Mouse (Mus musculus) embryonic facial prominence, embryonic 12.5 days (tissue): Measurements from ENCODE around the gene Usp12. TPM values are rescaled to one million over a fixed set of nuclear protein-coding genes. Genes with fewer than 3 reads are reported as not detected.

Source experiments
- ATAC-seq: fragments of 200-750 bp; cut with Nextera tagmentation; 2 replicates; pipeline ENCODE4 v1.8.0; 2017; ENCODE audit not compliant: insufficient number of reproducible peaks, insufficient read depth, low FRiP score, low TSS enrichment
- H3K27ac ChIP-seq: fragments of 300-500 bp; sonication (generic); 2 replicates; pipeline ENCODE4 v1.5.1; 2016; ENCODE audit warnings: mild to moderate bottlenecking
- H3K27me3 ChIP-seq: fragments of 300-500 bp; sonication (generic); 2 replicates; pipeline ENCODE4 v1.6.1; 2016; ENCODE audit warnings: mild to moderate bottlenecking, moderate library complexity
- H3K36me3 ChIP-seq: fragments of 300-500 bp; sonication (generic); 2 replicates; pipeline ENCODE4 v1.6.1; 2016; ENCODE audit warnings: mild to moderate bottlenecking
- H3K4me1 ChIP-seq: fragments of 300-500 bp; sonication (generic); 2 replicates; pipeline ENCODE4 v1.6.1; 2016
- H3K4me2 ChIP-seq: fragments of 300-500 bp; sonication (generic); replicated peaks from 2 replicates; pipeline ENCODE4 v1.6.1; 2016; ENCODE audit warnings: mild to moderate bottlenecking, moderate library complexity
- H3K4me3 ChIP-seq: fragments of 300-500 bp; sonication (generic); 2 replicates; pipeline ENCODE4 v1.5.1; 2016; ENCODE audit warnings: mild to moderate bottlenecking
- H3K9ac ChIP-seq: fragments of 300-500 bp; sonication (generic); 2 replicates; pipeline ENCODE4 v1.6.1; 2016; ENCODE audit warnings: mild to moderate bottlenecking, moderate library complexity
- H3K9me3 ChIP-seq: fragments of 300-500 bp; sonication (generic); 2 replicates; pipeline ENCODE4 v1.6.1; 2016; ENCODE audit warnings: mild to moderate bottlenecking, moderate library complexity
- WGBS: fragments of 180-500 bp; shearing (Covaris S2); methylation state at CpG from one replicate; pipeline ENCODE4 v1.1.7; 2016; 5-methylcytosine and 5-hydroxymethylcytosine counted together
- polyA plus RNA-seq: library from polyadenylated mRNA; unstranded; fragments of >200 nt; fragmentation: Nextera tagmentation; extraction: Ambion mirVana; gene quantifications from 2 replicates; pipeline ENCODE4 v1.2.1, GENCODE M21; 2016

Gene Usp12
- polyA plus RNA-seq: 17.0 and 20.3 TPM in 2 replicates

DNA sequence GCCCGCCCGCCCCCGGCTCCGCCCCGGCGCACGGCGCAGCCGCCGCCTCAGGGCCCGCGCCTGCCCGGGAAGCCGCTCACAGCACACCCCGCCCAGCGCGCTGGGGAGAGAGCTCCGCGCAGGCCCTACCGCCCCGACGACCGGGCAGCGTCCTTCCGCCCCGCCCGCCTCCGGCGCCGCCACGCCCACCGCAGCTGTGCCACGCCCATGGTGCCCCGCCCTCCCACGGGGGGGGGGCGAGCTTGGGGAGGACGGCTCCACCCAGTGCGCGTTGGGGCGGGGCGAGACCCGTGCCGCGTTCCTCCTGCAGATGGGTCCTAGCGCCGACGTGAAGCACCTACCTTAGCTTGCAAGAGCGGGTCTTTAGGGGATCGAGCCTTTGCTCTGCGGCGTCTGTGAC is at the start of gene Usp12:
Usp12 (minus strand) TSS at position 154 of the 400 bp plus-strand sequence.
- H3K4me1 ChIP-seq: peaks cover 24% of the 10 kb centered on the region
- peak within 1 kb of the TSS; percentile 82 for H3K4me3 ChIP-seq
- peak within 1 kb of the TSS; percentile 60 for H3K4me2 ChIP-seq
- no peaks in the 10 kb centered on the region for H3K36me3 ChIP-seq
- peak within 1 kb of the TSS; percentile 85 for H3K27ac ChIP-seq
- no peaks in the 10 kb centered on the region for H3K9me3 ChIP-seq
- WGBS: 1% methylated on average over 35 of the region's 51 CpGs
- H3K27me3 ChIP-seq: no peaks in the 10 kb centered on the region
- peak within 1 kb of the TSS; percentile 89 for H3K9ac ChIP-seq
- peak; percentile 97 for ATAC-seq

DNA sequence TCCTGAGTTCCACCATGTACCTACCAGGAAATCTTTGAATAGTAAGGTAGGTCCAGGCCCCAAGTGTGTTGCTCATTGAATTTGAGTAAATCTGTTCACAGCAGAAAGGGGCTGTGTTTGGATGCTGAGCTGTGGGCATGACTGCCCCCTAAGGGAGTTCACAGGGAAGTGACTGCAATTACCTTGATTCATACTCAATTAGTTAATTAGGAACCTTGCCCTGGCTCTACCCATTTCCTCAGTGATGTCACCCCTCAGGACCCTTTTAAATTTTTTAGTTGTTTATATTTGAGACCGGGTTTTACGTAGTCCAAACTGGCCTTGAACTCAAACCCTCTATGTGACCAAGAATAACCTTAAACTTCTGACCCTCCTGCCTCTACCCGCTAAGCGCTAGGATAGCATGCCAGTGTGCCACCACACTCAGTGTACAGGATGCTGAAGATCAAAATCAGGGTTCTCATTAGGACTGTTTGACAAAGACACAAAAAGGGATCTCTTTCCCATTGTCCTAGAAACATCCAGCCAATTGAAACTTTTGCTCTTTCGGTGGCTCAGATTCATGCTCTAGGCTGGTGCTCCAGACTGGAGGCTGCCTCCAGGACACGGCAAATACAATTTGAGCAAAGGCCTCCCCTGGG is 49.6 kb upstream of the Usp12 start:
- peak overlapping the region; percentile 88 for H3K4me2 ChIP-seq
- peaks cover 14% of the 10 kb centered on the region; the same call in 1 of the 2 replicates for H3K4me1 ChIP-seq
- WGBS: 8% methylated on average over 6 of the region's 6 CpGs
- H3K9me3 ChIP-seq: no peaks in the 10 kb centered on the region
- peak; percentile 30 for ATAC-seq
- H3K9ac ChIP-seq: peak overlapping the region; percentile 75; the same call in 1 of the 2 replicates
- peak overlapping the region; percentile 64 for H3K4me3 ChIP-seq
- no peaks in the 10 kb centered on the region for H3K27me3 ChIP-seq
- no peaks in the 10 kb centered on the region for H3K36me3 ChIP-seq
- peak overlapping the region; percentile 58 for H3K27ac ChIP-seq

DNA sequence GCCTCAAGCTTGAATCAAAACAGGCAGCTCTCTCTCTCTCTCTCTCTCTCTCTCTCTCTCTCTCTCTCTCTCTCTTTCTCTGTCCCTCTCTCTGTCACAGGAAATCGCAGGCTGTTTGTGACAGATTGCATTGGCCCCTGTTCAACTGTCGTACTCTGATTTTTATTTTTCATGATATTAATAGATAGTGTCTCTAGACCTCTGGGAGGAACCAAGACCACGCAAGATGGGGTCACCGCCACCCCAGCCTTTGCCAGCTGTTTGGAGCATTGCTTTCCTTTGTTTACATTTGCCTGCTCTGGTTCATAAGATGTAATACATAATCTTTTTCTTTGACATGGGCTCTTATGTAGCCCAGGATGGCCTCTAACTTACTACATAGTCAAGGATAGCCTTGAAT is 47.2 kb upstream of the Usp12 start:
- no peak for ATAC-seq
- Histone ChIP-seq H3K27ac (no peak overlapping the region), H3K9ac (no peak overlapping the region), H3K36me3 (peaks cover 16% of the 10 kb centered on the region), H3K9me3 (no peaks in the 10 kb centered on the region), H3K27me3 (no peaks in the 10 kb centered on the region), H3K4me3 (no peak overlapping the region), H3K4me2 (no peak overlapping the region), H3K4me1 (peaks cover 11% of the 10 kb centered on the region; the same call in 1 of the 2 replicates)
- WGBS: 94% methylated on average over 4 of the region's 4 CpGs

DNA sequence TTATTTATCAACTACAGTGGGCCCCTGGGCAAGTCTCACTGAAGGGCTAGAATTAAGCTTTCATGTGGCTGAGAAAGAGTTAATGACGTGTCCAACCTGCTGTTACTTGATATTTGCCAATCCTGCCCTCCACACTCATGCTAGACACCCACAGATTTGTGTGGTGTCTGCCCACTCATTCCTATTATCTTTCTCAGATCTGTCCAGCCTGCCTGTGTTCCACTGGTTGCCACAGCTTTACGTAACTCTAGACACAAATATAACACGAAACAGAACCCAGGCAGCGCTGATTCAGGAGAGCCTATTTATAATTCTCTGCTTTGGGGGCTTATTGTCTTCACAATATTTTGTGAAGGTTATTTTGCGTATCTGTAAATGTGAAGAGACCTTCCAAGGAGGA is 46.5 kb upstream of the Usp12 start:
- Histone ChIP-seq H3K4me2 (no peak overlapping the region), H3K4me3 (no peak overlapping the region), H3K36me3 (peaks cover 23% of the 10 kb centered on the region), H3K4me1 (peaks cover 7% of the 10 kb centered on the region; the same call in 1 of the 2 replicates), H3K27me3 (no peaks in the 10 kb centered on the region), H3K27ac (no peak overlapping the region), H3K9me3 (no peaks in the 10 kb centered on the region), H3K9ac (no peak overlapping the region)
- WGBS: 68% methylated on average over 5 of the region's 5 CpGs
- ATAC-seq: no peak

DNA sequence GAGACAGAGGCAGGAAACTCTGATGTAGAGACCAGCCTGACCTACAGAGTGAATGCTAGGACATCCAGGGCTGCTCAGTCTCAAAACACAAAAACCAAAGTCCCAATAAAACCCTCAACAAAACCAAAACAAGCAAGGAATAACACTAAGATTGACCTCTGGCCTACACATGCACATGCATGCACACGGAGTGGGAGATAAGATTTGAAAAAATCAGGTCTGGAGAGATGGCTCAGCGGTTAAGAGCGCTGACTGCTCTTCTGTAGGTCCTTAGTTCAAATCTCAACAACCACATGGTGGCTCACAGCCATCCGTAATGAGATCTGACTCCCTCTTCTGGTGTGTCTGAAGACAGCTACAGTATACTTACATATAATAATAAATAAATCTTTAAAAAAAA is 45.6 kb upstream of the Usp12 start:
- H3K4me1 ChIP-seq: no peaks in the 10 kb centered on the region
- H3K27me3 ChIP-seq: no peaks in the 10 kb centered on the region
- no peaks in the 10 kb centered on the region for H3K9me3 ChIP-seq
- H3K27ac ChIP-seq: no peak overlapping the region
- H3K4me2 ChIP-seq: no peak overlapping the region
- H3K36me3 ChIP-seq: peaks cover 32% of the 10 kb centered on the region
- H3K9ac ChIP-seq: no peak overlapping the region
- no peak for ATAC-seq
- no peak overlapping the region for H3K4me3 ChIP-seq
- WGBS: 84% methylated on average over 4 of the region's 4 CpGs

DNA sequence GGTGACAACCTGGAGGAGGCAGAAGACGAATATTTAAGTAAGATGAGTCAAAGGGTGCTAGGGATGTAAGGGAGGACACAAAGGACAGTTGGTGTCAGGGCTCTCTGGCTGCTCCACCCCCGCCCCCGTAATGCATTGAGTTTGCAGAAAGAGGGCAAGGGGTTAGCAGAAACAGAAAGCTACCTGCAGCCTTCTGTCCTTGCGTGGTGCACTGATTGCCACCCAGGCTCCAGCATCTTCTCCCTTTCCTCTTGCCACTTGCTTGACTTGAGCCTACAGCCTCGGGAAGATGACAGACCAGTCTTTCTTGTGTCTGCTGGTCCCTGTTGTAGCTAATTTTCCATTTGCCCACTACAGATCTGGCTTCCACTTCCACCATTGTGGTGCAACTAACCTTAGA is 45.0 kb upstream of the Usp12 start:
- Histone ChIP-seq H3K9ac (no peak overlapping the region), H3K4me1 (0 out of 2 replicates have a peak, but pooled peaks cover under 1% of the 10 kb centered on the region), H3K4me3 (no peak overlapping the region), H3K4me2 (no peak overlapping the region), H3K27me3 (no peaks in the 10 kb centered on the region), H3K27ac (no peak overlapping the region), H3K36me3 (peaks cover 38% of the 10 kb centered on the region), H3K9me3 (no peaks in the 10 kb centered on the region)
- 53% methylated on average over 5 of the region's 5 CpGs for WGBS
- ATAC-seq: no peak

DNA sequence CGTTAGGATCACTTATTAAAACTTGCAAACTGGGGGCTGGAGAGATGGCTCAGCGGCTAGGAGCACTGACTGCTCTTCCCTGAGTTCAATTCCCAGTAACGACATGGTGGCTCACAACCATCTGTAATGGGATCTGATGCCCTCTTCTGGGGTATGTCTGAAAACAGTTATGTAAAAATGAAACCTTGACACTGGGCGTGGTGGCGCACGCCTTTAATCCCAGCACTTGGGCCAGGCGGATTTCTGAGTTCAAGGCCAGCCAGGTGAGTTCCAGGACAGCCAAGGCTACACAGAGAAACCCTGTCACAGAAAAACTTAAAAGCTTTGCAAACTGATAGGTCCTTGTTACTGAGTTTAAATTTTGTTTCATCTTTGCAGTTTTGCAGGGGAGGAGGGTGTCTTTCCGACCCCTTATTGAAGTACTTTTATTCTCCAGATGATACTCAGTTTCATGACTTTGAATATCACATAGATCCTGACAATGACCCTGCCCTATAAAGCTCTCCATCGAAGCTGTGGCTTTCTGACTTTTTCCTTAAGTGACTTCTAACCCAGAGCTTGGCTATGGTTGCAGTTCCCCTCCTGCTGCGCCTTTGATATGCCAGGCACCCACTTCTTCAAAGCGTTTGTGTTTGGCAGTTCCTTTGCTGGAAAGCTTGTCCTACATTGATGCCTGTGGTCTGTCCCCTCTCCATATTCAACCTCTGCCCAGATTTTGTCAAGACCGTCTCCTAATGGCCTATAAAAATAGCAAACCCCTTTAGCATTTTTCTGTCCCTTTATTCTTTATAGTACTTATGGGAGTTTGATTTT is 44.2 kb upstream of the Usp12 start:
- H3K4me1 ChIP-seq: peaks cover 5% of the 10 kb centered on the region; the same call in 1 of the 2 replicates
- H3K4me2 ChIP-seq: no peak overlapping the region
- H3K27me3 ChIP-seq: no peaks in the 10 kb centered on the region
- H3K9ac ChIP-seq: no peak overlapping the region
- peak overlapping the region; percentile 23; the same call in 1 of the 2 replicates for H3K27ac ChIP-seq
- no peak for ATAC-seq
- H3K4me3 ChIP-seq: no peak overlapping the region
- no peaks in the 10 kb centered on the region for H3K9me3 ChIP-seq
- 51% methylated on average over 12 of the region's 12 CpGs for WGBS
- peaks cover 41% of the 10 kb centered on the region for H3K36me3 ChIP-seq

DNA sequence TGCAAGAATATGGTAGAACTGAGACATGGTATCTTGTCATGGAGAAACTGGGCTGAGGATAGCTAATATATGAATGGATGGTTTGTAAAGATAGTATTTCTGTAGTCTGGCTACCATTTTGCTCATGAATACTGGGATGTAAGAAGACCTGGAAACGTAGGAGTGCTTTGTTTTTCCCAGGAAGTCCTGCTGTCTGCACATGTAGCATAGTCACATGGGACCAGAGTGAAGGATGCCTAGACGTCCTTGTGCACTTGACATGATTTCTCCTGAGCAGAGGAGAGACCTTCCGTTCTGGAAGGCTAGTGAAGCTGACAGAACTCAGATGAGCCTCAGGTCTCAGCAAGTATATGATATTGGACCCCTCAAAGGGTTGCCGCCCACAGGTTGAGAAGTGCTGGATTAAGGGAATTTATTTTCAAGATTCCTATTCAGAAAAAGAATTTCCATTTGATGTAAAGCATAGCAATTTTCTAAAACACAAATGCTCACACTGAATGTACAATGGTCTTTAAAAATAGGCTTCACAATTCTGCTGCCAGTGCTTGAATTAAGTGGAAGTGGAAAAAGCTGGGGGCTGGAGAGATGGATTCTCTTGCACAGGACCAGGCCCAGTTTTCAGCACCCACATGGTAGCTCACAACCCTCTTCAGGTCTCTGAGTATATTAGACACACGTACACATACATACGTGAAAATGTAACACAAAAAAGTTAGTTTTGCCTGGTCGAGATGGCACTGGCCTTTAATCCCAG is 43.3 kb upstream of the Usp12 start:
- Histone ChIP-seq H3K4me1 (peaks cover 5% of the 10 kb centered on the region; the same call in 1 of the 2 replicates), H3K36me3 (peaks cover 41% of the 10 kb centered on the region), H3K27ac (no peak overlapping the region), H3K9ac (no peak overlapping the region), H3K4me3 (no peak overlapping the region), H3K27me3 (no peaks in the 10 kb centered on the region), H3K4me2 (no peak overlapping the region), H3K9me3 (no peaks in the 10 kb centered on the region)
- 68% methylated on average over 7 of the region's 7 CpGs for WGBS
- ATAC-seq: no peak

DNA sequence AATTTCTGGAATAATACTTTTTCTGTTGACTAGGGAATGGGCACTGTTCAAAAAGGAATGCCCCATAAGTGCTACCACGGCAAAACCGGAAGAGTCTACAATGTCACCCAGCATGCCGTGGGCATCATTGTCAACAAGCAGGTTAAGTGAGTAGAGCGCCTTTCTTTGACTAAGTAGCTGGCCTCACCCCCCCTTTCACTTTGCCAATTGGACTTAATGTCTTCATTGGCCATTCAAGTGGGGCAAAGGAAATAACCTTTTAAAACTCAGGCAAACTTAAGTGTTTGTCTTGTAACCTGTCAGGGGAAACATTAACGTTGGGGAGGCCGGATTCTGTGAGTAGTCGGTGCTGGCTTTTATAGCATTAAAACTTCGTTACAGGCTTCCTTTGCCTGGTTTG is 40.2 kb upstream of the Usp12 start:
- Histone ChIP-seq H3K9me3 (no peaks in the 10 kb centered on the region), H3K36me3 (peaks cover 41% of the 10 kb centered on the region), H3K27me3 (no peaks in the 10 kb centered on the region), H3K4me2 (no peak overlapping the region), H3K4me3 (no peak overlapping the region), H3K9ac (no peak overlapping the region; the same call in 1 of the 2 replicates), H3K27ac (no peak overlapping the region), H3K4me1 (peaks cover 5% of the 10 kb centered on the region; the same call in 1 of the 2 replicates)
- WGBS: 88% methylated on average over 8 of the region's 8 CpGs
- no peak for ATAC-seq

DNA sequence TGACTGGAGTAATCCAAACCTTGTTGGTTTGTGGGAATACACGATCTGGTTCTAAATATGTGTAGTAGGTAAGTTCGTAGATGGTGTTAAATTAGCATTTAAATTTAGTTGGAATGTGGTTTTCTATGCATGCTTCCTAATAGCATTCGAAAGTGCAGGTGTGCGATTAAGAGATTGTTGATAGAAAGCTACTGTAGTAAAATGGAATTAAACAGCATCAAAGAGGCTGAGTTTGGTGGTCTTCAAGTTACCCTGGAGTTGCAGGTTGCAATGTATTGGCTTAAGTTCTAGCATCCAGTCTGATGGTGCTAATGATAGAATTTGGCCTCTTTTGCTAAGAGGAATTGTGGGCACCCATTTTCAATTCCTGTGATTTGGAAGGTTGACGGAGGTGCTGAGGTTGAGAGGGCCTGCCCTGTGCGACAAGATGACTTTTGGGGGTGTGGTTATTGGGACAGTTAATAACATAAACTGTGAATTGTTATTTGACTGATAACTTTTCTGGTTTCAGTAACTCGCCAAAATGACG is 38.9 kb upstream of the Usp12 start:
- Histone ChIP-seq H3K9ac (peak overlapping the region; percentile 96), H3K4me2 (peak overlapping the region; percentile 88), H3K27me3 (no peaks in the 10 kb centered on the region), H3K27ac (0 out of 2 replicates have a peak overlapping the region, but pooled peaks have one; percentile 89), H3K9me3 (no peaks in the 10 kb centered on the region), H3K36me3 (peaks cover 41% of the 10 kb centered on the region), H3K4me3 (peak overlapping the region; percentile 93), H3K4me1 (peaks cover 5% of the 10 kb centered on the region; the same call in 1 of the 2 replicates)
- no peak for ATAC-seq
- 20% methylated on average over 8 of the region's 8 CpGs for WGBS

DNA sequence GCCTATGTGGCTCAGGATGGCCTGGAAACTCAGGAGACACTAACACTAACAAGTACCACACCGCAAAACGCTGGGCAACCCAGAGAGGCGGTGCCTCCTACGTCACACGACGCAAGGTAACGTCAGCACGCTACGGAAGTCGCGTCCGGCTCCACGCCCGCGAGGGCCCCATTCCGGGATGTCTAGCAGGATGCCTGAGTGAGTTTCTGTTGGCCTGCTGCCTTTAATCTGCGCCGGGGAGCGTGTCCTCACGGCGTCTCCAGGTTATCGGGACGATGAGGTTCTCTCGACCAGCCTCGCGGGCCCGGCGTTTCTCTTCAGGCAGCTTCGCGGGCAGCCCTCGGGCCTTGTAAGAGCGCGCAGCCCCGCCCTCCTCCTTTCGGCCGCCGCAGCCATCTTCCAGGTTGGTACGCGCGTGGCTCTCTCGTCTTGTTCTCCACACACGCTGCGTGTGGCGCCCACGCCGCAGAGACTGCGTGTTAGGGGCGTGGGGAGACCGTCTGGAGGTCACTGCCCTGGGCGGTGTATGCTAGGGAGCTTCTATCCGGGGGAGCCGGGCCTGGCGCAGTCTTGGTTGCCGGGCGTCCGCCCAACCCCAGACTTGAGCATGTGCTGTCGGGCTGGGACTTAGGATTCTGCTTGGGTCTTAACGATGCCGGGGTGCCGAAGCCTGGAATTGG is 38.1 kb upstream of the Usp12 start, which contains the start of gene Rpl21:
Rpl21 (plus strand) TSS at position 122 of the 680 bp plus-strand sequence.
- H3K27ac ChIP-seq: peak within 1 kb of the TSS; percentile 89
- peak; percentile 97 for ATAC-seq

More for the DNA sequence above, 38.1 kb upstream of the Usp12 start, which contains the start of gene Rpl21:
- peak within 1 kb of the TSS; percentile 88 for H3K4me2 ChIP-seq
- H3K9ac ChIP-seq: peak within 1 kb of the TSS; percentile 96
- no peaks in the 10 kb centered on the region for H3K9me3 ChIP-seq
- H3K4me1 ChIP-seq: peaks cover 5% of the 10 kb centered on the region; the same call in 1 of the 2 replicates
- WGBS: under 1% methylated on average over 60 of the region's 60 CpGs
- H3K27me3 ChIP-seq: no peaks in the 10 kb centered on the region
- H3K36me3 ChIP-seq: peaks cover 34% of the 10 kb centered on the region
- peak within 1 kb of the TSS; percentile 93 for H3K4me3 ChIP-seq
